Mouse (Mus musculus): ENCODE measurements around the gene Ciita. TPM values are rescaled to one million over a fixed set of nuclear protein-coding genes. Genes with fewer than 3 reads are reported as not detected.

The Ciita gene
- total RNA-seq, 2 experiments from 2014 or later, result 0.18 TPM; not detected in 1

- DNase-seq (ENCODE audit: extremely low spot score in 1 of 2, low spot score in 2 of 2), result no peak
- Histone ChIP-seq H3K4me3 (no peak overlapping the region), H3K27ac (no peak overlapping the region)
- no peak for TF ChIP-seq CTCF (IDR thresholded peaks at IDR 0.05)
- intact Hi-C loops (cut with DNase I), result no loop called here
Observed at GRCm38 (mm10) chr16:10451906-10452305, 28.0 kb upstream of the Ciita start.

- Histone ChIP-seq H3K4me3 (no peak overlapping the region), H3K27ac (no peak overlapping the region)
- no peak for TF ChIP-seq CTCF (IDR thresholded peaks at IDR 0.05)
- peak; percentile 57 to 67 for DNase-seq (ENCODE audit: extremely low spot score in 1 of 2, low spot score in 2 of 2)
- intact Hi-C loops (cut with DNase I), result no loop called here
Observed at GRCm38 (mm10) chr16:10452445-10452896, 27.4 kb upstream of the Ciita start.

DNA sequence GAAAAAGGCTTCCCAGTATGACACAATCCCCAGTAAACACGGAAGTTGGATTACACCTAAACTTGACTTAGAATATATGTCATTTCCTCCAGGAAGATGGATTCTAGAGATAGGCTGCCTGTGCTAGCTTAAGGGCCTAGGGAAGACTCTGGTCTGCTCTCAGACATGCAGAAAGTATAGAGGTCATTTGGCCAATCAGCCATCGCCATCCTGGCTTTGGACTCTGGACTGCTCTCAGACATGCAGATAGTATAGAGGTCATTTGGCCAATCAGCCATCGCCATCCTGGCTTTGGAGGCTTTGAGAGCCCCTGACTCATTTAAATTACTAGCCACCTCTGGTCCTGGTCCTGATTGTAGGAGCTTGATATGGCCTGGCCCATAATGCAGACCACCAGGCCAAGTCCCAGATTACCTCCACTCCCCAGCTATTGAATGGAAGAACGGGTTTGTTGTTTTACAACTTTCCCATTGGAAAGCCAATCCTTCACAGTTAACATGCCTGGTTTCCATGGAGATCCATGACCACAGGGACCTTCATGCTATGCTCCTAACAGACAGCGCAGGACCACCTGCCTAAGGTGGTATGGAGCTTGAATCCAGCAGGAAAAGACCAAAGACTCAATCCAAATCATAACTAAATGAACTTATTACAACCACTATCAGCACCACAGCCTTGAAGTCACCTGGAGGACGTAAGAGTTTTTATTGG lies 25.8 kb upstream of the Ciita start:
- no peak for DNase-seq (ENCODE audit: extremely low spot score in 1 of 2, low spot score in 2 of 2)

DNA sequence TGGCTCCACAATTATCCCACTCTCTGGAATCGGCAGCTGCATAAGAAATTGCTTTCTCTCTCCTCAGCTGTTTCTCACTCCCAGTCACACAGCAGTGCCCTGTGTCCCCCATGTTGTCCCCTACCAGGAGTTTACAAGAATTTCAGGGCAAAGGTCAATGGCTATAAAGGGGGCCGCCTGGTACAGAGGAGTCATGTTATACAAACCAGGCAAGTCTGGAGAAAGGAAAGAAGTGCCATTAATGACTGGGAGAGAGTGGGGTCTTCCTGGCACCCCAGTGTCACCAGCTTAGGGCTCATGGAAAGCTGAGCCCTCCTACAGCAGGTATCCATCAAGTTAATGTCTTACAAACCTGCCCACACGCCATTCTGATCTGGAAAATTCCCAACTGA lies 25.3 kb upstream of the Ciita start:
- Histone ChIP-seq H3K4me3 (no peak overlapping the region), H3K27ac (no peak overlapping the region)
- DNase-seq (ENCODE audit: extremely low spot score in 1 of 2, low spot score in 2 of 2), result no peak
- intact Hi-C loops (cut with DNase I), result no loop called here
- no peak for TF ChIP-seq CTCF (IDR thresholded peaks at IDR 0.05)

More for the DNA sequence above, 25.8 kb upstream of the Ciita start:
- Histone ChIP-seq H3K4me3 (no peak overlapping the region), H3K27ac (no peak overlapping the region)
- TF ChIP-seq CTCF (IDR thresholded peaks at IDR 0.05), result no peak
- intact Hi-C loops (cut with DNase I), result no loop called here

DNA sequence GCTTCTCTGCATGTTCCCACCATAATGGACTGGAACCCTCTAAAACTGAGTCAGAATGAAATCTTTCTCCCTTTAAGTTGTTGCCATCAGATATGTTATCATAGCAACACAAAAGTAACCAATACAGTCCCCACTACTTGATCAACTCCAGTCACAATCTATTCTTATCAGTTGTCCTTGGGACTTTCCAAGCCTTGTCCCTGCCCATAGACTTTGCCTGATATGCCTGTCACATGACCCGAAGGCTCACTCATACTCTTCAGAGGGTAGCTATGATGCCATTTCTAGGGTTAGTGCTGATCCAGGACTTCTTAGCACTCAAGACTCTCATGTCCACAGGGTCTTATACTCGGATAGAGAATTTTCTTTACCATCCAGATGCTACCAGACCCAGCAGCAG lies 19.7 kb upstream of the Ciita start:
- intact Hi-C loops (cut with DNase I), result no loop called here
- no peak for DNase-seq (ENCODE audit: extremely low spot score in 1 of 2, low spot score in 2 of 2)

GRCm38 (mm10) chr16:10461178-10461577 lies 18.7 kb upstream of the Ciita start:
- TF ChIP-seq CTCF (IDR thresholded peaks at IDR 0.05), result no peak
- no peak for DNase-seq (ENCODE audit: extremely low spot score in 1 of 2, low spot score in 2 of 2)
- no peak overlapping the region for H3K4me3 ChIP-seq
- intact Hi-C loops (cut with DNase I), result no loop called here
- no peak overlapping the region for H3K27ac ChIP-seq

More for the DNA sequence above, 19.7 kb upstream of the Ciita start:
- Histone ChIP-seq H3K27ac (no peak overlapping the region), H3K4me3 (no peak overlapping the region)
- TF ChIP-seq CTCF (IDR thresholded peaks at IDR 0.05), result no peak

DNA sequence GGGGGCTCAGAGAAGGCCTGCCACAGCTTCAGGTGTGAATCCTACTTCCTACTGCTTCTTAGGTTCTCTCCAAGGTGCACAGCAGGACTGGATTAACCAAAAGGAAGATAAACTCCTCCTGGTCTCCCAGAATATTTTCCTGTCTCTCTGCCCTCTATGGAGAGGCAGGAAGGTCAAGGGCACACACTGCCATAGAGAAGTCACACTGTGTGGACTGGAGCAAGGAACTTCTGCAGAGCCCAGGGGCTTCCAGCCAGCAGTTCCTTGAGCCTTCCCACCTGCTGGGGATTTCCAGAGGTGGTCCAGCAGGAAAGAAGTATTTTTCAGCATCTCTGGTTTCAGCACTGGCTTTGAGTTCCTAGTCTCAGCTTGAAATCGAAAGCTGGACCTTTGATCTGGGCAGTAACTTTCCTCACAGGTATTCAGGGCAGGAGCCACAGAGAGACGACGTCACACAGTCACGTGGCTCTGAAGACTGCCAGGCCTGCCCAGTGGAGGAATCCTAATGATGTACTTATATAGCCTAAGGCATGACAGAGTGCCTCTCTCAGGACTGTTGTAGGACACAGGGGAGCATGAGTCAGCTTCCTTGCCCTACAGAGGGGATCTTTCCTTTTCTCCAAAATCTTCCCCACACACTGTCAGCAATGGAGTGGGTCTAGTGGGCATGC lies 14.7 kb upstream of the Ciita start:
- Histone ChIP-seq H3K27ac (no peak overlapping the region), H3K4me3 (no peak overlapping the region)

DNA sequence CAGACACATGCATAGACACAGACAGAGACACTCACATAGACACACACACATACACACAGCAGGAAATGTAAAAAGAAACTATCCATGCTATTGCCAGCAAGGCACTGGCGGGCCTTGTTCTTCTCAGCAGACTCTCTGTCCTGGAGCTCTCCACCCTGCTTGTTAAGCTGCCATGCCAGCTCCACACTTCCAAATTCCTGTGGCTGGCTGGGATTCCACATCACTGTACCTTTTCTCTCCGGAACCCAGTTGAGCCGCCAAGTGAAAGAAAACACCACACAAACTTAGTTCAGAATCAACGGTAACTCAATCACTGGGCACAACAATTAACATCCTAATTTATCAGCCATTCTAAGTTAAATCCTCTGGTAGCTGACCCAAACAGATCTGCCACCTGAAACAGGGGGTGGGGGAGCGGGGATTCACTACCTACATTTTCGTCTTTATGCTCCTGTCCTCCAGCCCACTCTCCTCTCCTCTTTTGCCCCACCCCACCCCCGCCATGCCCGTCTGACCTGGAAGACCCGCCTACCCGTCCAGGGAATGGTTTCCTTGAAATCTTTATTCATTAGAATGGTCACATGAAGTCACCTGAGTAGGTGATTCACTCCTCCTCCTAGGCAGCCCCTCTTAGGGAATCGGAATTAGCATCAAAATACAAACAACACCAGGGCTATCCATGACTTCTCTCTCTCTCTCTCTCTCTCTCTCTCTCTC lies 12.3 kb upstream of the Ciita start:
- no peak for TF ChIP-seq CTCF (IDR thresholded peaks at IDR 0.05)
- no peak overlapping the region for H3K4me3 ChIP-seq
- intact Hi-C loops (cut with DNase I), result no loop called here
- no peak for DNase-seq (ENCODE audit: extremely low spot score in 1 of 2, low spot score in 2 of 2)
- H3K27ac ChIP-seq, result no peak overlapping the region

More for the DNA sequence above, 14.7 kb upstream of the Ciita start:
- intact Hi-C loops (cut with DNase I), result no loop called here
- DNase-seq (ENCODE audit: extremely low spot score in 1 of 2, low spot score in 2 of 2), result no peak
- no peak for TF ChIP-seq CTCF (IDR thresholded peaks at IDR 0.05)

DNA sequence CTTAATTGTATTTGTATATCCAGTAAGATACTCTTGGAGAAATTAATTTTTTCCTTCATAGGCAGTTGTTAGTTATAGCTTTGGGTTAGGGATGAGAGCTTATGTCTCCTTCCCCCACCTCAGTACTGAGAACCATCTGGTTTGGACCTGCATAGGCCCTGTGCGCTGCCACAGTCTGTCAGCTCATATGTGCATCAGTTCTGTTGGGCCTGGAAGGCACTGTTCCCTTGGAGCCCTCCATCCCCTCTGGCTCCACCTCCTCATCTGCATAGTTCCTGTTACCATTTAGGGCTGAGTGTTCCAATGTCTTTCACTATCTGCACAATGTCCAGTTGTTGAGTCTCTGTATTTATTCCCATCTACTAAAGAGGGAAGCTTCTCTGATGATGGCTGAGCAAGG lies 11.7 kb upstream of the Ciita start:
- DNase-seq (ENCODE audit: extremely low spot score in 1 of 2, low spot score in 2 of 2), result no peak
- Histone ChIP-seq H3K4me3 (no peak overlapping the region), H3K27ac (no peak overlapping the region)
- intact Hi-C loops (cut with DNase I), result no loop called here
- TF ChIP-seq CTCF (IDR thresholded peaks at IDR 0.05), result no peak

- no peak overlapping the region for H3K4me3 ChIP-seq
- no peak overlapping the region for H3K27ac ChIP-seq
- TF ChIP-seq CTCF (IDR thresholded peaks at IDR 0.05), result no peak
- DNase-seq (ENCODE audit: extremely low spot score in 1 of 2, low spot score in 2 of 2), result no peak
- intact Hi-C loops (cut with DNase I), result no loop called here
Observed at GRCm38 (mm10) chr16:10471950-10472349, 7.9 kb upstream of the Ciita start.

DNA sequence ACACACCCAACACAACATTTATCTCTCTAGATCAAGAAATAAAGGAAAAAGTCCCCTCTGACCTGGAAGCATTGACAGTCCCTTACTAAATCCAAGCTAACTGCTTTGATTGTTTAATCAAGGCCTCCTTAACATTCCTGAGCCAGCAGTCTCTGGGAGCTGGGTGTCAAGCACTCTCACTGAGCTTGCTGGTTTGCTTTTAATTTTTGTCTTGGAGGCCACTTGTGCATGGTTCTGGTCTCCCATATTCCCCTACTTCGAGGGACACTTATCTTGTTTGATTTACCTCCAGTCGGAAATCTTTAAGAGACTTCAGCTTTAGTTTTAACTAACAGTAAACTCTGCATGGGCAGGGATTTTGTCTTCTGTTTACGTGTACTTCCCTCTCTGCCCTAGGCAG lies 4.9 kb upstream of the Ciita start:
- H3K4me3 ChIP-seq, result no peak overlapping the region
- TF ChIP-seq CTCF (IDR thresholded peaks at IDR 0.05), result no peak
- no peak overlapping the region for H3K27ac ChIP-seq
- DNase-seq (ENCODE audit: extremely low spot score in 1 of 2, low spot score in 2 of 2), result no peak
- intact Hi-C loops (cut with DNase I), result no loop called here

DNA sequence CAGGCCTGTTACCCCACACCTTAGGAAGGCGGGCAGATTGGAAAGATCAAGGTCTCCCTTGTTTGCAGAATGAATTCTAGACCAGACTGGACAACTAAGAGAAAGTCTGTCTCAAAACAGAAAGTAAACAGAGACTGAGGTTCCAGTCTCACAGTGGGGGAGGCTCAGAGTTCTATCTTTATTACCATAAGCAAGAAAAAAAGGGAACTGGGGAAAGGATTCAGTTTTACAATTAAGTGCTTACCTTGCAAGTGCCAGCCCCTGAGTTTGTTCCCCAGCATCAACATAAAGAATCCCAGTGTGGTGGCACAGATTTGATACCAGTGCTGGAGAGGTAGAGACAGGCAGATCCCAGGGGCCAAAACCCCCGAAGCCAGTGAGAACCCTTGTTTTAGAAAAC lies 3.9 kb upstream of the Ciita start:
- TF ChIP-seq CTCF (IDR thresholded peaks at IDR 0.05), result no peak
- Histone ChIP-seq H3K27ac (no peak overlapping the region), H3K4me3 (no peak overlapping the region)
- intact Hi-C loops (cut with DNase I), result no loop called here
- DNase-seq (ENCODE audit: extremely low spot score in 1 of 2, low spot score in 2 of 2), result no peak

Measured in left cerebral cortex, adult 2 months (tissue).